Mouse (Mus musculus) liver, embryonic 11.5 days (tissue): ENCODE results near the gene Ankrd17. TPM values are rescaled to one million over a fixed set of nuclear protein-coding genes. Genes with fewer than 3 reads are reported as not detected.
"Not testable (repeated sequence)": the region's sequence is repeated elsewhere in the genome, so short reads cannot be mapped to it uniquely, and the experiment has no call there.

ENCODE experiments used
- ATAC-seq: fragments of 200-750 bp; cut with Nextera tagmentation; replicated peaks from 2 replicates; pipeline ENCODE4 v1.8.0; 2017; ENCODE audit warnings: moderate number of reproducible peaks, mild to moderate bottlenecking, moderate TSS enrichment, moderate library complexity; ENCODE audit not compliant: low FRiP score
- DNase-seq: peaks from one replicate; pipeline ENCODE4 v3.0.0-alpha.2; 2017; ENCODE audit warnings: low spot score
- H3K27ac ChIP-seq: fragments of 300-500 bp; sonication (generic); 2 replicates; pipeline ENCODE4 v1.5.1; 2014; ENCODE audit warnings: mild to moderate bottlenecking, low read depth, low read length, control low read depth
- H3K27me3 ChIP-seq: fragments of 300-500 bp; sonication (generic); replicated peaks from 2 replicates; pipeline ENCODE4 v1.6.1; 2014; ENCODE audit warnings: low read length, mixed read lengths; ENCODE audit not compliant: control insufficient read depth, insufficient read depth
- H3K36me3 ChIP-seq: fragments of 300-500 bp; sonication (generic); 2 replicates; pipeline ENCODE4 v1.6.1; 2014; ENCODE audit warnings: mild to moderate bottlenecking, low read length, moderate library complexity, mixed read lengths; ENCODE audit not compliant: control insufficient read depth, insufficient read depth
- H3K4me1 ChIP-seq: fragments of 300-500 bp; sonication (generic); replicated peaks from 2 replicates; pipeline ENCODE4 v1.6.1; 2014; ENCODE audit warnings: low read length, mixed read lengths; ENCODE audit not compliant: control insufficient read depth, insufficient read depth
- H3K4me2 ChIP-seq: fragments of 300-500 bp; sonication (generic); 2 replicates; pipeline ENCODE4 v1.6.1; 2014; ENCODE audit warnings: mild to moderate bottlenecking, control low read depth, moderate library complexity
- H3K4me3 ChIP-seq: fragments of 300-500 bp; sonication (generic); 2 replicates; pipeline ENCODE4 v1.5.1; 2014; ENCODE audit warnings: low read depth, low read length, control low read depth
- H3K9ac ChIP-seq: fragments of 300-500 bp; sonication (generic); 2 replicates; pipeline ENCODE4 v1.6.1; 2014; ENCODE audit warnings: low read depth, low read length, control low read depth
- H3K9me3 ChIP-seq: fragments of 300-500 bp; sonication (generic); 2 replicates; pipeline ENCODE4 v1.6.1; 2016; ENCODE audit warnings: low read length, inconsistent platforms, mixed read lengths; ENCODE audit not compliant: control insufficient read depth
- WGBS: fragments of 180-500 bp; shearing (Covaris S2); extraction: QIAGEN DNeasy Blood & Tissue Kit; methylation state at CpG from one replicate; pipeline ENCODE4 v1.1.7; 2014; 5-methylcytosine and 5-hydroxymethylcytosine counted together
- polyA plus RNA-seq: library from polyadenylated mRNA; unstranded; fragments of >200 nt; fragmentation: Nextera tagmentation; extraction: Ambion mirVana; gene quantifications from 2 replicates; pipeline ENCODE4 v1.2.1, GENCODE M21; 2014

Gene Ankrd17
- polyA plus RNA-seq, 1 experiment from 2014 or later, result 32.2 TPM

GRCm38 (mm10) chr5:90289887-90290286, 76.5 kb downstream of the Ankrd17 start:
- Histone ChIP-seq H3K9me3 (no peaks in the 10 kb centered on the region), H3K4me3 (no peak overlapping the region), H3K27ac (no peak overlapping the region), H3K9ac (no peak overlapping the region), H3K4me2 (no peak overlapping the region), H3K4me1 (no peaks in the 10 kb centered on the region), H3K36me3 (peaks cover 37% of the 10 kb centered on the region), H3K27me3 (no peaks in the 10 kb centered on the region)
- ATAC-seq (no peak), DNase-seq (no peak)

- H3K27ac ChIP-seq, result no peak overlapping the region
- H3K27me3 ChIP-seq, result no peaks in the 10 kb centered on the region
- peaks cover 40% of the 10 kb centered on the region for H3K36me3 ChIP-seq
- H3K9ac ChIP-seq, result no peak overlapping the region
- H3K4me3 ChIP-seq, result no peak overlapping the region
- 83% methylated on average over 2 of the region's 2 CpGs for WGBS
- no peaks in the 10 kb centered on the region for H3K9me3 ChIP-seq
- no peak for DNase-seq
- no peak overlapping the region for H3K4me2 ChIP-seq
- 0 out of 2 replicates have a peak, but pooled peaks have one; percentile 34 for ATAC-seq
- H3K4me1 ChIP-seq, result no peaks in the 10 kb centered on the region
Observed at GRCm38 (mm10) chr5:90286559-90286958, 79.8 kb downstream of the Ankrd17 start.

GRCm38 (mm10) chr5:90280061-90280460, 86.3 kb downstream of the Ankrd17 start:
- H3K4me2 ChIP-seq, result peak overlapping the region; percentile 38; the same call in 1 of the 2 replicates
- ATAC-seq, result no peak; the same call in 1 of the 2 replicates
- no peak overlapping the region for H3K4me3 ChIP-seq
- no peak overlapping the region for H3K9ac ChIP-seq
- peak overlapping the region; percentile 48; the same call in 1 of the 2 replicates for H3K27ac ChIP-seq
- no peak for DNase-seq
- 55% methylated on average over 1 of the region's 1 CpGs for WGBS
- no peaks in the 10 kb centered on the region for H3K27me3 ChIP-seq
- H3K9me3 ChIP-seq, result no peaks in the 10 kb centered on the region
- H3K4me1 ChIP-seq, result no peaks in the 10 kb centered on the region; the same call in 1 of the 2 replicates
- peaks cover 31% of the 10 kb centered on the region for H3K36me3 ChIP-seq

GRCm38 (mm10) chr5:90279418-90279817, 87.0 kb downstream of the Ankrd17 start:
- peaks cover 31% of the 10 kb centered on the region for H3K36me3 ChIP-seq
- no peak overlapping the region for H3K4me3 ChIP-seq
- H3K27ac ChIP-seq, result no peak overlapping the region
- DNase-seq, result no peak
- peak overlapping the region; percentile 22; the same call in 1 of the 2 replicates for H3K4me2 ChIP-seq
- WGBS, result 65% methylated on average over 3 of the region's 3 CpGs
- no peaks in the 10 kb centered on the region for H3K9me3 ChIP-seq
- H3K9ac ChIP-seq, result no peak overlapping the region
- ATAC-seq, result peak; percentile 42; the same call in 1 of the 2 replicates
- H3K4me1 ChIP-seq, result no peaks in the 10 kb centered on the region; the same call in 1 of the 2 replicates
- no peaks in the 10 kb centered on the region for H3K27me3 ChIP-seq

- Histone ChIP-seq H3K4me3 (no peak overlapping the region), H3K9ac (no peak overlapping the region), H3K36me3 (peaks cover 24% of the 10 kb centered on the region; the same call in 1 of the 2 replicates), H3K27me3 (no peaks in the 10 kb centered on the region), H3K4me1 (no peaks in the 10 kb centered on the region; the same call in 1 of the 2 replicates), H3K9me3 (no peaks in the 10 kb centered on the region), H3K27ac (no peak overlapping the region), H3K4me2 (no peak overlapping the region)
- DNase-seq (no peak), ATAC-seq (no peak)
- 95% methylated on average over 1 of the region's 1 CpGs for WGBS
Observed at GRCm38 (mm10) chr5:90277443-90277842, 88.9 kb downstream of the Ankrd17 start.

GRCm38 (mm10) chr5:90274806-90275205, 91.6 kb downstream of the Ankrd17 start:
- WGBS, result 77% methylated on average over 1 of the region's 1 CpGs
- peak; percentile 78 for ATAC-seq
- no peak for DNase-seq
- no peak overlapping the region for H3K4me3 ChIP-seq
- no peaks in the 10 kb centered on the region; the same call in 1 of the 2 replicates for H3K4me1 ChIP-seq
- peaks cover 24% of the 10 kb centered on the region; the same call in 1 of the 2 replicates for H3K36me3 ChIP-seq
- H3K27me3 ChIP-seq, result no peaks in the 10 kb centered on the region
- H3K4me2 ChIP-seq, result no peak overlapping the region
- H3K27ac ChIP-seq, result no peak overlapping the region
- H3K9me3 ChIP-seq, result no peaks in the 10 kb centered on the region
- no peak overlapping the region for H3K9ac ChIP-seq

- not testable (repeated sequence) for H3K4me1 ChIP-seq, H3K27ac ChIP-seq, H3K27me3 ChIP-seq, ATAC-seq, H3K9me3 ChIP-seq, H3K9ac ChIP-seq, H3K4me2 ChIP-seq, DNase-seq, H3K4me3 ChIP-seq
- 72% methylated on average over 2 of the region's 2 CpGs for WGBS
- peaks cover 18% of the 10 kb centered on the region; the same call in 1 of the 2 replicates for H3K36me3 ChIP-seq
Observed at GRCm38 (mm10) chr5:90262230-90262629, 104.1 kb downstream of the Ankrd17 start.

GRCm38 (mm10) chr5:90257023-90257422, 109.4 kb downstream of the Ankrd17 start:
- Histone ChIP-seq H3K9ac (no peak overlapping the region), H3K27ac (no peak overlapping the region), H3K4me1 (no peaks in the 10 kb centered on the region), H3K4me3 (no peak overlapping the region), H3K4me2 (no peak overlapping the region), H3K36me3 (peaks cover 36% of the 10 kb centered on the region), H3K9me3 (no peaks in the 10 kb centered on the region), H3K27me3 (no peaks in the 10 kb centered on the region)
- DNase-seq, result no peak
- 91% methylated on average over 3 of the region's 3 CpGs for WGBS
- ATAC-seq, result no peak

GRCm38 (mm10) chr5:90247503-90247902, 118.9 kb downstream of the Ankrd17 start:
- ATAC-seq, result no peak
- no peak overlapping the region for H3K4me3 ChIP-seq
- no peaks in the 10 kb centered on the region for H3K4me1 ChIP-seq
- H3K9me3 ChIP-seq, result no peaks in the 10 kb centered on the region
- no peak overlapping the region for H3K9ac ChIP-seq
- H3K4me2 ChIP-seq, result no peak overlapping the region
- no peak for DNase-seq
- H3K27ac ChIP-seq, result no peak overlapping the region
- H3K36me3 ChIP-seq, result peaks cover 52% of the 10 kb centered on the region
- H3K27me3 ChIP-seq, result no peaks in the 10 kb centered on the region
